Mouse (Mus musculus) erythroblast, embryonic 14.5 days (primary cell): ENCODE measurements around the gene Prdx5.

Experiments used
- GATA1 ChIP-seq: IDR thresholded peaks from 2 replicates; pipeline ENCODE4 v1.6.1; 2012; ENCODE audit warnings: low read length, inconsistent platforms, mixed read lengths
- TAL1 ChIP-seq: IDR thresholded peaks from 3 replicates; pipeline ENCODE4 v1.6.1; 2012; ENCODE audit warnings: low read length, inconsistent platforms, mixed read lengths

DNA sequence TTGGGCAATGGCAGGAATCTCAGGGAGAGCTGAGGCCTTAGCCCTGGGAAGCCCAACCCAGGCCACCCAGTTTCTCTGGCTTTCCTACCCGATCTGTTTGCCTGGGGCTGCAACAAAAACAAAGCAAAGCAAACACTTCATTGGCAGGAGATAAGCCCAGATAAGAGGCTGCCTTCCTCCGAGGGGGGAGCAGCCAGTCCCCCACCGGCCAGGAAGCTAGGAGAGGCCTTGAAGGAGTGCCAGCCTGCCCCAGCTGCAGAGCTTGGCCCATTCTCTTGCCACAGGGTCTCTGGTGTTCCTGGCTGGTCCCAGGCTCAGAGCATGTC is 42.8 kb upstream of the Prdx5 start:
- TF ChIP-seq TAL1 (no peak), GATA1 (peak; percentile 34; the same call in 1 of the 2 replicates)
